In genomic region chr4:89403151-89403550, GRCm38 (mm10) we compare ENCODE assay signal across 16 mouse cellular contexts.
"Had no signal": no experiment of that assay in that cellular context is flagged by ENCODE, and none has a peak within 500 bp of the region (broad histone marks: within the 10 kb centered on the region; RNA-seq: fewer than 3 reads in every experiment).

No protein-coding gene starts in this region.

- DNase-seq: retina, postnatal 1 day; right cerebral cortex, adult 18-20 months; right cerebral cortex, postnatal 14 days; right cerebral cortex, postnatal 25 days; right cerebral cortex, postnatal 4 days; spleen, adult 18-20 months; thymus, adult 18-20 months; thymus, adult 2 months; thymus, postnatal 14 days; thymus, postnatal 25 days; thymus, postnatal 36 days; thymus, postnatal 4 days had no signal

- H3K27ac ChIP-seq: neural tube, embryonic 13.5 days; neural tube, embryonic 15.5 days; stomach, embryonic 15.5 days; stomach, postnatal 0 days had no signal

- H3K4me3 ChIP-seq: neural tube, embryonic 13.5 days; neural tube, embryonic 15.5 days; stomach, embryonic 15.5 days had no signal

- H3K36me3 ChIP-seq: neural tube, embryonic 13.5 days; neural tube, embryonic 15.5 days; stomach, embryonic 15.5 days had no signal

- H3K4me2 ChIP-seq: neural tube, embryonic 13.5 days; neural tube, embryonic 15.5 days; stomach, embryonic 15.5 days had no signal

- H3K9me3 ChIP-seq: neural tube, embryonic 13.5 days; neural tube, embryonic 15.5 days; stomach, embryonic 15.5 days had no signal

- H3K27me3 ChIP-seq: neural tube, embryonic 13.5 days; neural tube, embryonic 15.5 days; stomach, embryonic 15.5 days had no signal

- H3K4me1 ChIP-seq: neural tube, embryonic 13.5 days; neural tube, embryonic 15.5 days; stomach, embryonic 15.5 days had no signal

- H3K9ac ChIP-seq: neural tube, embryonic 13.5 days; neural tube, embryonic 15.5 days; stomach, embryonic 15.5 days had no signal
